Mouse (Mus musculus) megakaryocyte progenitor cell, adult 5-6 weeks (primary cell): Measurements from ENCODE around the gene Polr3h. TPM values are rescaled to one million over a fixed set of nuclear protein-coding genes. Genes with fewer than 3 reads are reported as not detected.
A peak's percentile ranks its signal among the peaks of the same experiment; 100 is the strongest.
"Not testable (repeated sequence)": the region's sequence is repeated elsewhere in the genome, so short reads cannot be mapped to it uniquely, and the experiment has no call there.

Experiments used
- ATAC-seq: replicated peaks from 2 replicates; pipeline ENCODE4 v1.8.0; 2016; ENCODE audit warnings: mild to moderate bottlenecking, moderate TSS enrichment, inconsistent platforms; ENCODE audit not compliant: poor library complexity
- total RNA-seq, 2 experiments: library from RNA; stranded (forward) in 1 of 2; stranded (reverse) in 1 of 2; fragments of 157-497, 149-512 nt in 1 of 2; fragments of 200-1000 nt in 1 of 2; gene quantifications; 2 replicates each; pipeline versions ENCODE4 v1.2.3 to v1.2.4; 2015 to 2017

Gene Polr3h
- total RNA-seq, 2 experiments from 2014 or later: 17.1 to 37.6 TPM

DNA sequence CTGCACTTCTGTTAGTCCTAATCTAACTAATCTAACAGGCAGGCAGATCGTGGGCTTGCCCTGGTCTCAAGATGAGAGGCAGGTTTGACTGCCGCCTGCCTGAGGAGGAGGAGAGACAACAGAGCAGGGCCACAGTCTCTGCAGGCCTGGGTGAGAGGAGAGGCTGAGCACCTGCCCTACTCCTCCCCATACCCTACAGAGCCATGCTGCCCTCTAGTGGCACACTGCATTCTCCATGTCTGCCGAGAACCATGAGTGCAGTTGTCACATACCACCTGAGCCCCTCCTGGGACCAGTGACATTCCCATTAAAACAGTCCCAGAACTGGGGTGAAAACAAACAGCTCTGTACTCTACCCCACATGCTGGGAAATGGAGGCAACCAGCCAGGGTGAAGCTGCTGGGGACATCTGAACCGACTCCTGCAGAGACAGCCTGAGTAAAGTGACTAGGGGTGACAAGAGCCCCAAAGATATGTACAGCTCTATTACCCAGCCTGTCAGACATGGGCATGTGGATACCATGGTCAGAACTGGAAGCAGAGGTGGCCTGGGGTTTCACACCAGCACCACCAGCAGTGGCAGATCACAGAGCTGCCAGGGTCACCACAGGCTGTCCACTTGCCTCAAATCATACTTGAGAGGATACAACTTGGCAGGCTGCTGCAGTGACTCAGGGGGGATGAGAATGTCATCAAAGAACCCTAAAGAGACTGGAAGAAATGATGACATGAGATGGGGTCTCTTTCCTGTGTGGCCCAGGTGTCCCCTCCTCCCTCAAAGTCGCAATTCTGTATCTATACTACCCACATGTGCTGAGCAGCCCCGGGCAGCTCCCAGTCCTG lies 8.2 kb downstream of the Polr3h start:
- ATAC-seq: peak; percentile 83

DNA sequence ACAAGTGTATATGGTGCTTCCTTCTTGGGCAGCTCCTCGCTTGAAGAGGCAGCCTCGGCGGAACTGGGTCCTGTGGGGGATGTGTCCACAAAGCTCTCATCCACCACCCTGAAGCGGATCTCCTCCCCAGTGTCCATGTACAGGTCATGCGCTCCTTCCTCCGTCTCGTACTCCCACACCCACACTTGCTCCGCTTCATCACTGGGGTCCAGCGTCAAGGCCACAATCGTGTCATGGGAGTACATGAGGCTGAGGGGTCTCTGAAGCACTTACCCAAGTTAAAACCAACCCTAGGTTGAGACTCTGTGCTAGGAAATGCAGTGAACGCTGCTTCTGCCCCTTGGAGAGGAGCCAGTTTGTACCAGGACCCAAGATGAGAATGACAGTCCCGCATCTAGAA lies 8.8 kb downstream of the Polr3h start:
- no peak for ATAC-seq

GRCm38 (mm10) chr15:81915663-81916062 lies 10.4 kb downstream of the Polr3h start:
- no peak for ATAC-seq

DNA sequence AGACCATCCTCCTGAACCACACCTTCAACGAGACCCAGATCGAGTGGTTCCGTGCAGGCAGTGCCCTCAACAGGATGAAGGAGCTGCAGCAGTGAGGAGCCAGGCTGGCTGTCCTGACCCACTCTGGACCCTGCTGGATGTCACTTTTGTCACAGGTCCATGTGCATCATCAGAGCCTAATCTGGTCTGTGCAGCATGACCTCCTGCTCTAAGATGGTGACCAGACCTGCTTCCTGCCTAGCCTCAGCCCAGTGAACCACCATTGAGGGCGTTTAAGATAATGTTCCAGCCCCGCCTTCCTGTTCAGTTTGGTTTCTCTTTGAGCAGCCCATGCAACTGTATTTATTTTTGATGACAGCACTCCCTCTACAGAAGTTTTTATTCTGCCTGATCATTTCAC lies 11.4 kb downstream of the Polr3h start:
- ATAC-seq: peak; percentile 71

GRCm38 (mm10) chr15:81912498-81912897 lies 13.5 kb downstream of the Polr3h start:
- ATAC-seq: no peak

DNA sequence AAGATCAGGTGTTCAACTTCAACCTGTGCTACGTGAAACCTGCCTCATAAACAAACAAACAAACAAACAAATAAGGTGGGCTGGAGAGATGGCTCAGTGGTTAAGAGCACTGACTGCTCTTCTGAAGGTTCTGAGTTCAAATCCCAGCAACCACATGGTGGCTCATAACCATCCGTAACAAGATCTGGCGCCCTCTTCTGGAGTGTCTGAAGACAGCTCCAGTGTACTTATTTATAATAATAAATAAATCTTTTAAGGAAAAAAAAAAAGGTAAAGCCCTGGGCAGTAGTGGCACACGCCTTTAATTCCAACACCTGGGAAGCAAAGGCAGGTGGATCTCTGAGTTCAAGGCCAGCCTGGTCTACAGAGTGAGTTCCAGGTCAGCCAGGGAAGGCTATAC lies 17.3 kb downstream of the Polr3h start:
- ATAC-seq: not testable (repeated sequence)

- no peak for ATAC-seq
Observed at GRCm38 (mm10) chr15:81907953-81908352, 18.1 kb downstream of the Polr3h start.

GRCm38 (mm10) chr15:81904939-81905338 lies 21.1 kb downstream of the Polr3h start:
- peak; percentile 77 for ATAC-seq

DNA sequence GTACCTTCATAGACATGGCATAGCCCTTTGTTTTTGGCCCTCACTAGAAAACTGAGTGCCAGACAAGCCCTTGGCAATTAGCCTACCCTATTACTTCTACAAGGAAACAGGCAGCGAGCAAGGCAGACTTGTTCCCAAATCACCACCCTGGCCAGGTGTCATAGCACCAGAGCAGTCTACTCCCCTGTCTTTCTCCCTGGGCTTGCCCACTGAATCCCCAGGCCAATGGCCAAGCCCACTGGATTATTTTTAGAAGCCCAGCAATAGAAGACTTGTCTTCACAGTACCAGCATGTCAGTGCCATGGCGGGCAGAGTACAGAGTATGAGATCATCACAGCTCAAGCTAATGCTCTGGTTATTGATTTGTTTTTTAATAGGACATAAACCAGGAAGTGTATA lies 27.3 kb downstream of the Polr3h start:
- ATAC-seq: no peak

- no peak for ATAC-seq
Observed at GRCm38 (mm10) chr15:81897607-81898285, 28.3 kb downstream of the Polr3h start.

DNA sequence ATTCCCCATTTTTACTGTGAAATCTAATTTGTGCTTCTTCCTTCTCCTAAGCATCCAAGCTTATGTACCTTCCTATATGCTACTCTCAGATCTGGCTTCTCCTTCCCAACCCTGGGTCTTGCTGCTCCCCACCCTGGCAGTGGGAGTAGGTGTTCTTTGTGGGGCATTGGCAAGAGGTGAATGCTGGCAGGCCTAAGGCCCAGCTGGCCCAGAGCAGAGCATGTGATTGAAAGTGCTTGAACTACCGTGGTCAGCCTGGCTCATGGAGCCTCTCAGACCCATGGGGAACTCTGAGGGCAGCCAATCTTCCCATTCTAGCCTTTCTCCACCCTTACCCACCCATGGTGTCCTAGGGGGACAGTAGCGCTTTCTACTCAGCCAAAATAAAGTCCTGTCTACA lies 29.6 kb downstream of the Polr3h start:
- ATAC-seq: no peak

GRCm38 (mm10) chr15:81894002-81894401 lies 32.0 kb downstream of the Polr3h start:
- no peak for ATAC-seq

DNA sequence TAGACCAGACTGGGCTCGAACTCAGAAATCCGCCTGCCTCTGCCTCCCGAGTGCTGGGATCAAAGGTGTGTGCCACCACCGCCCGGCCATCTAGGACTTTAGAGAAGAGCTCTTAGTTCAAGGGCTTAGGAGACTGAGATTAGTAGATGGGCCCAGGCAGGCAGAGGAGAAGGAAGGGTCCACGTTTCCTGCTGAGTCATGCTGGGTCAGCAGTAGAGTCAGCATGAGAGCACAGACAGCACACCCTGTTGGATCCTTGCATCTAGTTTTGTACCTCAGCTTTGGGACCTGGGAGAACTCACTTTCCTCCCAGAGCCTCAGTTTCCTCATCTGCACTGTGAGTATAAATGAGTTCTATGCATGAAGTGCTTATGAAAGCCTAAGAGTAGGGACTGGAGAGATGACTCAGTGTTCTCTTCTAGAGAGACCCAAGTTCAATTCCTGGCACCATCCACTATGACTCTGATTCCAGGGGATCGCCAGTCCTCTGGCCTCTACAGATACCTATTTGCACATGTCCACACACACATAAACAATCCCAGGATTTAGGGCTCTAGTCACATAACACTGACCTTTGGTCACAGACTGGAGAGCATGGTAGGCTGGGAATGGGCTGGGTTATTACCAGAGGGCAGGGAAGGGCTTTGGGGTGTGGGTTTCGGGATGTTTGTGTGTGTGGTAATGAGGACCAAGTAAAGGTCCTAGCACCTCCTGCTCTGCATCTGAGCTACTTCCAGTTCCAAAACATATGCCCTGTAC lies 34.0 kb downstream of the Polr3h start:
- peak; percentile 34; the same call in 1 of the 2 replicates for ATAC-seq

- no peak for ATAC-seq
Observed at GRCm38 (mm10) chr15:81891140-81891802, 34.8 kb downstream of the Polr3h start.

GRCm38 (mm10) chr15:81889175-81889574 lies 36.9 kb downstream of the Polr3h start:
- no peak for ATAC-seq

DNA sequence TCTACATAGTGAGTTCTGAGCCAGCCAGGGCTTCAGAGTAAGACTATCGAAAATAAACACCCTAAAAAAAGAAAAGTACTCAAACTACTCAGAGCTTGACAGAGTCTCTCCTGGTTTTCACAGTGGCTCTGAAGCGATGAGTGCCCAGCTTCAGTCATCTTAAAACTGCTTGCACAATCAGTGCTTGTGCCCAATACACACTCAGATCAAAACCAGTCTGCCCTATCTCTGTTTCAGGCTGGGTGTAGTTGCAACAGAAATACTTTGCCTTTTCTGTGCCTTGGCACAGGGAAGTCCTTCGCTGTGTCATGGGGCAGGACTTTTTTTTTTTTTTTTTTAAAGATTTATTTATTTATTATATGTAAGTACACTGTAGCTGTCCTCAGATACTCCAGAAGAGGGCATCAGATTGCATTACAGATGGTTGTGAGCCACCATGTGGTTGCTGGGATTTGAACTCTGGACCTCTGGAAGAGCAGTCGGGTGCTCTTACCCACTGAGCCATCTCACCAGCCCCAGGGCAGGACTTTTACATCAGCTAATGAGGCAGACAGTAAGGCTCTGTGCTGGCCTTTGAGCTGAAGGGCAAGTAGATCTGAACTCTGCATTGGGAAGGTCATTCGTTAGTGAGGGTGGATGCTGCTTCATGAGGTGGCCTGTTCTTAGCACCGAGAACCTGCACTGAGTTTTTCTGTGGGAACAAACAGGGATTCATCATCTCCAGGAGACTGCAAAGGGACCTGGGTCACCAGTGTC lies 39.1 kb downstream of the Polr3h start:
- ATAC-seq: no peak

DNA sequence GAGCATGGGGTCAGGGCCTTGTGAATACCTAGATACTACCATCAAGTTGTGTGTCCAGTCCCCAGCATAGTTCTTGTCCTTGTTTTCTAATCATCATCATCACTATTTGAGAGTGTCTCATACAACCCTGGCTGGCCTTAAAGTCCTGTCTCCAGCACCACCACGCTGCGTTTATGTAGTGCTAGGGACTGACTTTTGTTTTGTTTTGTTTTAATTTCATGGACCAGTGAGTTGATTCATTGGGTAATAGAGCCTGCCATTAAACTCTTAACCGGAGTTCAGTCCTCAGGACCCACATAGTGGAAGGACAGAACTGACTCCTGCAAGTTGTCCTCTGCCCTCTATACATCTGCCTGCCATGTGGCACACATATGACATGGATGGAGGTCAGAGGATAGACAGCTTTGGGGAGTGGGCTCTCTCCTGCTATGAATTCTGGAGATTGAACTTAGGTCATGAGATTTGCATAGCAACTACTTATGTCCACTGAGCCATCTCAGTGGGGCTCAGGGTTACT lies 40.6 kb downstream of the Polr3h start:
- no peak for ATAC-seq

- no peak for ATAC-seq
Observed at GRCm38 (mm10) chr15:81882348-81882747, 43.7 kb downstream of the Polr3h start.

DNA sequence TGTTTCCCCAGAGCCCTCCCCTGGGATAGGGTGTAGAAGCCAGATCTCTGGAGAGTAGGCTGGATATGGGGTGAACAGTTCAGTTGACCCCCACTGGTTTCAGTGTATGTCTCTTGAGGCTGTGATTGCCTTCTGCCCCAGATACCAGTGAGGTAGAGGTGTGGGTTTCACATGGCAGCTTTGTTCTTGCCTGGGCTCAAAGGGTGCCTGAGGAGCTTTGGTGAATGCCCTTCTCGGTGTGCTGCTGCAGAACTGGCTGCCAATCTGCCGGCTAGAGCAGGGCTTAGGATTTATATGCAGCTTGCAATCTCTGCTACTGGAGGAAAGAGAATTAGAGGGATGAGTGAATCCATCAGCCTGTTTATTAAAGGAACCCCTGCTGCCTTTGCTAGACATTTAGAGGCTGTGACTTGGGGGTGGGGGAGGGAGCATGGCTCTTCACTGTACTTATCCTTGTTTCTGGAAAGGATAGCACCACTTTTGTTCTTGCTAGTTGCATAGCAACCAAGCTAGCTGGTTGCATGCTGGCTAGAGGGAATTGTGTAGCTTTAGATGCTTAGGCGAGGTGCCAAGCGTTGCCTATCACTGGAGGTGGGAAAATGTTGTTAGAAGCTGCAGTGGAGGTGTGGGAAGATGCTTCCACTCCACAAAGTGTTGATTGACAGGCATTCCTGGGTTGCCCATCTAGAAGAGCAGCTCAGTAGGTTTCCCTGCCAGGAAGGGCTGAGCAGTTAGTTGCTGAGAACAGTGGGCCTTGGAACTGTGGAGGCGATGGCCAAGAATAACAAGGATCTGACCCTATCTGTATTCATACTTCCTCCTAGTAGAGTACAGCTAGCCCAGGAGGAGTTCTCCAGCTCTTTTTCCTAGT lies 46.3 kb downstream of the Polr3h start:
- no peak for ATAC-seq
